Mouse (Mus musculus) liver, embryonic 14.5 days (tissue): ENCODE measurements around the gene Dnm2.

Experiments used
- CTCF ChIP-seq: IDR thresholded peaks from 2 replicates; pipeline ENCODE4 v1.5.1; 2016; ENCODE audit warnings: antibody characterized with exemption, low read depth, control low read depth
- EP300 ChIP-seq: IDR thresholded peaks from 2 replicates; pipeline ENCODE4 v1.6.1; 2016; ENCODE audit warnings: antibody characterized with exemption, low read depth

- TF ChIP-seq CTCF (no peak), EP300 (no peak)
Observed at GRCm38 (mm10) chr9:21443853-21444252, 19.1 kb downstream of the Dnm2 start.
